Mouse (Mus musculus) mouse trophoblast stem cell (cell line): ENCODE results near the gene Atp6v0d1.

Experiments used
- in situ Hi-C, 2 experiments: fragments of 300-500 bp; cut with MseI, MboI; formaldehyde crosslinking; loops; 2 replicates in 1 of 2; 3 replicates in 1 of 2; pipeline ENCODE4 v1.15.1; 2025

Atp6v0d1 gene

GRCm38 (mm10) chr8:105504617-105505016 lies 61.2 kb downstream of the Atp6v0d1 start:
- in situ Hi-C loops = no loop called here

GRCm38 (mm10) chr8:105499787-105500186 lies 66.1 kb downstream of the Atp6v0d1 start:
- in situ Hi-C loops = no loop called here

GRCm38 (mm10) chr8:105496439-105497180 lies 69.2 kb downstream of the Atp6v0d1 start, which contains the start of gene Zdhhc1:
TSS of gene Zdhhc1 (minus strand) at chr8:105496902.
- in situ Hi-C loops = no loop called here

- in situ Hi-C loops = no loop called here
These were observed 70.2 kb downstream of the Atp6v0d1 start for GRCm38 (mm10) chr8:105495350-105496302.

- in situ Hi-C loops = no loop called here
These were observed 71.3 kb downstream of the Atp6v0d1 start for GRCm38 (mm10) chr8:105494566-105494965.

- in situ Hi-C loops = no loop called here
These were observed 72.4 kb downstream of the Atp6v0d1 start for GRCm38 (mm10) chr8:105493495-105493894.

- in situ Hi-C loops = no loop called here
These were observed 76.6 kb downstream of the Atp6v0d1 start for GRCm38 (mm10) chr8:105489281-105489680.

- in situ Hi-C loops = no loop called here
These were observed 77.8 kb downstream of the Atp6v0d1 start for GRCm38 (mm10) chr8:105488082-105488481.

GRCm38 (mm10) chr8:105484392-105484791 lies 81.5 kb downstream of the Atp6v0d1 start:
- in situ Hi-C loops = no loop called here

GRCm38 (mm10) chr8:105484030-105484368 lies 81.8 kb downstream of the Atp6v0d1 start:
- in situ Hi-C loops = no loop called here

GRCm38 (mm10) chr8:105483212-105484029 lies 82.4 kb downstream of the Atp6v0d1 start:
- in situ Hi-C loops = no loop called here

GRCm38 (mm10) chr8:105482123-105482522 lies 83.7 kb downstream of the Atp6v0d1 start:
- in situ Hi-C loops = no loop called here

- in situ Hi-C loops = no loop called here
These were observed 84.4 kb downstream of the Atp6v0d1 start for GRCm38 (mm10) chr8:105481453-105481852.

- in situ Hi-C loops = no loop called here
These were observed 84.8 kb downstream of the Atp6v0d1 start for GRCm38 (mm10) chr8:105481013-105481412.

GRCm38 (mm10) chr8:105477792-105478191 lies 88.1 kb downstream of the Atp6v0d1 start:
- in situ Hi-C loops = no loop called here

- in situ Hi-C loops = no loop called here
These were observed 89.0 kb downstream of the Atp6v0d1 start for GRCm38 (mm10) chr8:105476628-105477413.

GRCm38 (mm10) chr8:105476161-105476560 lies 89.7 kb downstream of the Atp6v0d1 start:
- in situ Hi-C loops = no loop called here

GRCm38 (mm10) chr8:105475742-105476141 lies 90.1 kb downstream of the Atp6v0d1 start:
- in situ Hi-C loops = no loop called here

GRCm38 (mm10) chr8:105475254-105475653 lies 90.6 kb downstream of the Atp6v0d1 start:
- in situ Hi-C loops = no loop called here

GRCm38 (mm10) chr8:105474680-105475079 lies 91.2 kb downstream of the Atp6v0d1 start:
- in situ Hi-C loops = no loop called here
